Mouse (Mus musculus): ENCODE results near the gene Lage3. TPM values are rescaled to one million over a fixed set of nuclear protein-coding genes. Genes with fewer than 3 reads are reported as not detected.
A peak's percentile ranks its signal among the peaks of the same experiment; 100 is the strongest.
"Not testable (repeated sequence)": the region's sequence is repeated elsewhere in the genome, so short reads cannot be mapped to it uniquely, and the experiment has no call there.

The Lage3 gene
- polyA plus RNA-seq (2015; fragmentation: Nextera tagmentation; extraction: Ambion mirVana), result 80.3 and 87.5 TPM in 2 replicates

GRCm38 (mm10) chrX:74353467-74353770 lies at the start of gene Lage3:
Gene Lage3 (minus strand): TSS chrX:74353618.
- H3K27me3 ChIP-seq, result no peaks in the 10 kb centered on the region
- H3K4me3 ChIP-seq, result peak within 1 kb of the TSS; percentile 56
- ATAC-seq (replicated peaks; ENCODE audit: insufficient number of reproducible peaks, insufficient read depth, low FRiP score, low read depth), result peak; percentile 75; the same call in 1 of the 2 replicates
- H3K9ac ChIP-seq, result peak within 1 kb of the TSS; percentile 58
- H3K36me3 ChIP-seq, result no peaks in the 10 kb centered on the region
- no peaks in the 10 kb centered on the region for H3K9me3 ChIP-seq (replicated peaks)
- WGBS, result 10% methylated on average over 11 of the region's 22 CpGs
- peak within 1 kb of the TSS; percentile 45; the same call in 1 of the 2 replicates for H3K27ac ChIP-seq
- H3K4me2 ChIP-seq, result peak within 1 kb of the TSS; percentile 65
- H3K4me1 ChIP-seq (replicated peaks), result no peaks in the 10 kb centered on the region

GRCm38 (mm10) chrX:74400136-74400535 lies 46.7 kb upstream of the Lage3 start:
- 77% methylated on average over 3 of the region's 3 CpGs for WGBS
- Histone ChIP-seq H3K4me2 (no peak overlapping the region), H3K4me3 (no peak overlapping the region), H3K9me3 (replicated peaks) (no peaks in the 10 kb centered on the region), H3K27me3 (no peaks in the 10 kb centered on the region), H3K4me1 (replicated peaks) (no peaks in the 10 kb centered on the region), H3K36me3 (no peaks in the 10 kb centered on the region), H3K9ac (no peak overlapping the region), H3K27ac (no peak overlapping the region)
- ATAC-seq (replicated peaks; ENCODE audit: insufficient number of reproducible peaks, insufficient read depth, low FRiP score, low read depth), result no peak

- H3K27me3 ChIP-seq, result no peaks in the 10 kb centered on the region
- H3K4me1 ChIP-seq (replicated peaks), result 0 out of 2 replicates have a peak, but pooled peaks cover 3% of the 10 kb centered on the region
- peak; percentile 100 for ATAC-seq (replicated peaks; ENCODE audit: insufficient number of reproducible peaks, insufficient read depth, low FRiP score, low read depth)
- H3K36me3 ChIP-seq, result no peaks in the 10 kb centered on the region
- H3K4me2 ChIP-seq, result peak within 1 kb of the TSS; percentile 66
- no peaks in the 10 kb centered on the region for H3K9me3 ChIP-seq (replicated peaks)
- H3K4me3 ChIP-seq, result peak within 1 kb of the TSS; percentile 62
- H3K9ac ChIP-seq, result peak within 1 kb of the TSS; percentile 65
- H3K27ac ChIP-seq, result peak within 1 kb of the TSS; percentile 88
- WGBS, result 16% methylated on average over 30 of the region's 30 CpGs
Observed at GRCm38 (mm10) chrX:74392535-74393443, 39.4 kb upstream of the Lage3 start, which contains the start of the genes Fam3a and Ikbkg. Gene Fam3a (minus strand): TSS chrX:74393272. Gene Ikbkg (plus strand): TSS chrX:74393290.

GRCm38 (mm10) chrX:74388153-74388552 lies 34.7 kb upstream of the Lage3 start:
- no peak overlapping the region for H3K4me3 ChIP-seq
- no peak overlapping the region for H3K4me2 ChIP-seq
- no peak for ATAC-seq (replicated peaks; ENCODE audit: insufficient number of reproducible peaks, insufficient read depth, low FRiP score, low read depth)
- H3K27me3 ChIP-seq, result no peaks in the 10 kb centered on the region
- H3K9ac ChIP-seq, result no peak overlapping the region
- H3K9me3 ChIP-seq (replicated peaks), result no peaks in the 10 kb centered on the region
- H3K4me1 ChIP-seq (replicated peaks), result 0 out of 2 replicates have a peak, but pooled peaks cover 3% of the 10 kb centered on the region
- no peak overlapping the region for H3K27ac ChIP-seq
- H3K36me3 ChIP-seq, result no peaks in the 10 kb centered on the region; the same call in 1 of the 2 replicates

- H3K4me1 ChIP-seq (replicated peaks), result no peaks in the 10 kb centered on the region
Observed at GRCm38 (mm10) chrX:74384451-74384850, 31.0 kb upstream of the Lage3 start.

GRCm38 (mm10) chrX:74372888-74373549 lies 19.6 kb upstream of the Lage3 start, which contains the start of the genes Ubl4a and Slc10a3:
Gene Ubl4a (minus strand): TSS chrX:74373218.
Gene Slc10a3 (minus strand): TSS chrX:74373349.
- H3K4me2 ChIP-seq, result peak within 1 kb of the TSS; percentile 73
- no peaks in the 10 kb centered on the region for H3K4me1 ChIP-seq (replicated peaks)
- 8% methylated on average over 32 of the region's 32 CpGs for WGBS
- peak within 1 kb of the TSS; percentile 51 for H3K9ac ChIP-seq
- H3K27ac ChIP-seq, result no peak within 1 kb of the TSS
- H3K9me3 ChIP-seq (replicated peaks), result no peaks in the 10 kb centered on the region
- H3K36me3 ChIP-seq, result no peaks in the 10 kb centered on the region
- no peaks in the 10 kb centered on the region for H3K27me3 ChIP-seq
- ATAC-seq (replicated peaks; ENCODE audit: insufficient number of reproducible peaks, insufficient read depth, low FRiP score, low read depth), result peak; percentile 84
- H3K4me3 ChIP-seq, result peak within 1 kb of the TSS; percentile 57

More at GRCm38 (mm10) chrX:74384451-74384850, 31.0 kb upstream of the Lage3 start:
- no peak for ATAC-seq (replicated peaks; ENCODE audit: insufficient number of reproducible peaks, insufficient read depth, low FRiP score, low read depth)
- 72% methylated on average over 2 of the region's 2 CpGs for WGBS
- Histone ChIP-seq H3K4me3 (no peak overlapping the region), H3K27me3 (no peaks in the 10 kb centered on the region), H3K9ac (no peak overlapping the region), H3K27ac (no peak overlapping the region), H3K9me3 (replicated peaks) (no peaks in the 10 kb centered on the region), H3K4me2 (no peak overlapping the region), H3K36me3 (no peaks in the 10 kb centered on the region; the same call in 1 of the 2 replicates)

- Histone ChIP-seq H3K4me1 (replicated peaks) (peaks cover 7% of the 10 kb centered on the region), H3K27me3 (no peaks in the 10 kb centered on the region), H3K9me3 (replicated peaks) (no peaks in the 10 kb centered on the region), H3K9ac (peak overlapping the region; percentile 70), H3K27ac (peak overlapping the region; percentile 78), H3K4me2 (peak overlapping the region; percentile 72), H3K36me3 (peaks cover 6% of the 10 kb centered on the region; the same call in 1 of the 2 replicates), H3K4me3 (peak overlapping the region; percentile 66)
- ATAC-seq (replicated peaks; ENCODE audit: insufficient number of reproducible peaks, insufficient read depth, low FRiP score, low read depth), result peak; percentile 67
- WGBS, result 12% methylated on average over 39 of the region's 49 CpGs
Observed at GRCm38 (mm10) chrX:74368209-74368909, 14.9 kb upstream of the Lage3 start.

GRCm38 (mm10) chrX:74367512-74367911 lies 14.1 kb upstream of the Lage3 start:
- 39% methylated on average over 10 of the region's 10 CpGs for WGBS
- no peak for ATAC-seq (replicated peaks; ENCODE audit: insufficient number of reproducible peaks, insufficient read depth, low FRiP score, low read depth)
- Histone ChIP-seq H3K9me3 (replicated peaks) (no peaks in the 10 kb centered on the region), H3K36me3 (peaks cover 6% of the 10 kb centered on the region; the same call in 1 of the 2 replicates), H3K27me3 (no peaks in the 10 kb centered on the region), H3K4me2 (peak overlapping the region; percentile 72), H3K27ac (peak overlapping the region; percentile 78; the same call in 1 of the 2 replicates), H3K4me1 (replicated peaks) (peaks cover 7% of the 10 kb centered on the region), H3K4me3 (peak overlapping the region; percentile 66), H3K9ac (peak overlapping the region; percentile 70)

GRCm38 (mm10) chrX:74359171-74359570 lies 5.8 kb upstream of the Lage3 start:
- H3K36me3 ChIP-seq, result no peaks in the 10 kb centered on the region
- H3K27me3 ChIP-seq, result no peaks in the 10 kb centered on the region
- no peak overlapping the region for H3K4me2 ChIP-seq
- no peak overlapping the region for H3K4me3 ChIP-seq
- H3K27ac ChIP-seq, result no peak overlapping the region
- H3K9me3 ChIP-seq (replicated peaks), result no peaks in the 10 kb centered on the region
- ATAC-seq (replicated peaks; ENCODE audit: insufficient number of reproducible peaks, insufficient read depth, low FRiP score, low read depth), result no peak
- H3K9ac ChIP-seq, result no peak overlapping the region
- H3K4me1 ChIP-seq (replicated peaks), result no peaks in the 10 kb centered on the region
- WGBS, result 37% methylated on average over 11 of the region's 11 CpGs

GRCm38 (mm10) chrX:74357069-74357468 lies 3.7 kb upstream of the Lage3 start:
- not testable (repeated sequence) for ATAC-seq (replicated peaks; ENCODE audit: insufficient number of reproducible peaks, insufficient read depth, low FRiP score, low read depth); H3K27ac ChIP-seq; H3K9ac ChIP-seq; H3K9me3 ChIP-seq (replicated peaks); H3K36me3 ChIP-seq; H3K4me1 ChIP-seq (replicated peaks); H3K4me2 ChIP-seq; H3K27me3 ChIP-seq; H3K4me3 ChIP-seq
- 86% methylated on average over 3 of the region's 3 CpGs for WGBS
